Mouse (Mus musculus) spleen, adult 2 months (tissue): Measurements from ENCODE around the gene Mapk14. TPM values are rescaled to one million over a fixed set of nuclear protein-coding genes. Genes with fewer than 3 reads are reported as not detected.

Experiments
- DNase-seq, 2 experiments: peaks; one replicate each; pipeline versions ENCODE4 v3.0.0 to v3.0.0-alpha.2; 2012 to 2021; ENCODE audit warnings: low spot score in 2 of 2, low read depth in 1 of 2
- H3K27ac ChIP-seq: fragments of 200-500 bp; 2 replicates; pipeline ENCODE4 v1.5.1; 2012; ENCODE audit warnings: low read length, inconsistent platforms; ENCODE audit not compliant: insufficient read depth
- H3K27me3 ChIP-seq: fragments of 200-500 bp; 2 replicates; pipeline ENCODE4 v1.6.1; 2012; ENCODE audit warnings: mild to moderate bottlenecking, moderate library complexity, low read length, inconsistent platforms; ENCODE audit not compliant: control insufficient read depth, insufficient read depth
- H3K36me3 ChIP-seq: fragments of 200-500 bp; 2 replicates; pipeline ENCODE4 v1.6.1; 2012; ENCODE audit warnings: mild to moderate bottlenecking, low read length, inconsistent platforms; ENCODE audit not compliant: control insufficient read depth, insufficient read depth
- H3K4me1 ChIP-seq: fragments of 200-500 bp; 2 replicates; pipeline ENCODE4 v1.6.1; 2011; ENCODE audit warnings: inconsistent platforms; ENCODE audit not compliant: control insufficient read depth, insufficient read depth, insufficient read length
- H3K4me3 ChIP-seq: fragments of 200-500 bp; 2 replicates; pipeline ENCODE4 v1.5.1; 2011; ENCODE audit warnings: mild to moderate bottlenecking, inconsistent platforms; ENCODE audit not compliant: insufficient read depth, insufficient read length; ENCODE audit errors: extremely low read depth
- CTCF ChIP-seq: fragments of 200-500 bp; IDR thresholded peaks from 2 replicates; pipeline ENCODE4 v1.5.1; 2011; ENCODE audit warnings: mild to moderate bottlenecking, inconsistent platforms; ENCODE audit not compliant: insufficient read depth, insufficient read length, insufficient replicate concordance; ENCODE audit errors: extremely low read depth
- POLR2A ChIP-seq: fragments of 200-500 bp; IDR thresholded peaks from 2 replicates; pipeline ENCODE4 v1.6.1; 2011; ENCODE audit warnings: low read depth, low read length, inconsistent platforms
- WGBS: fragments of 180-500 bp; shearing (Covaris S2); methylation state at CpG from one replicate; pipeline ENCODE4 v1.1.7; 2018; 5-methylcytosine and 5-hydroxymethylcytosine counted together
- polyA plus RNA-seq: library from polyadenylated mRNA; depleted of rRNA; stranded (reverse); fragments of >200 nt; gene quantifications from 2 replicates; pipeline ENCODE4 v1.2.3, GENCODE M21; 2012; rRNA removed

Gene Mapk14
- polyA plus RNA-seq, 1 experiment, result 83.1 TPM

DNA sequence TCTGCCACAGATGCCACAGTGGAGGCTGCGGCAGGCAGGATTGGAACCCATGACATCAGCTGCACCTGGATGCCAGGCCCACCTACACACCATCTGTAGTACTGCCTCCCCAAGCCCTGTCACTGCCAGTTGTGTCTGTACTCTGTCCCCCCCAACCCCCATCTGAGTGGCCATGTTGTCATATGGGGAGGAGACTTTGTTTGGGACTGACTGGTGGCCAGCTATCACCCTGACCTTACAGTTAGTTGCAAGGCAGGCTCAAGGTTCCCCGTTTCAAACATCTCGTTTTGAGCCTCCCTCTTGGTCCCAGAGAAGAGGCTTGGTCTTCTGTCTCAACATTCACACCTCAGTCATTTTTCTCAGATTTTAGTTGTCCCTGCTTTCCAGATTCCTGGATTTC is 88.6 kb downstream of the Mapk14 start:
- Histone ChIP-seq H3K4me1 (no peaks in the 10 kb centered on the region), H3K4me3 (no peak overlapping the region), H3K27ac (no peak overlapping the region), H3K27me3 (no peaks in the 10 kb centered on the region), H3K36me3 (no peaks in the 10 kb centered on the region)
- DNase-seq, result no peak
- TF ChIP-seq CTCF, result no peak
- TF ChIP-seq POLR2A, result no peak
- 91% methylated on average over 3 of the region's 3 CpGs for WGBS

DNA sequence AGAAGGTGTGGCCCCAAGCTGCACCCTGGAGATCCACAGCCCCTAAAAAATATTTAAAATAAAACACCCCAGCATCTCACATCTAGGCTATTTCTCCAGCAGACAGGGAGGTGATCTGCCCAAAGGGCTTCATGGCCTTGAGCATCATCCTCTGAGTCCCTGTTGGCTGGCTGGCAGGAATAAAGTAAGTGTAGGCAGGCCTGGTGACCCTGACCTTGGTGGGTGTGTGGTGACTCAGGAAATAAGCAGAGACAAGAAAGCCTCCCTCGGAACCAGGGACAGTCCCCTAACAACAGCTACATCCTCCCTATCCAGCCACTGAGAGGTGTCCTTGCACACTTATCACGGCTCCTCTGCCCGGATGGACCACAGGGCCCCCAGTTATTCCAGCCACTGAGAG is 89.7 kb downstream of the Mapk14 start:
- no peaks in the 10 kb centered on the region for H3K27me3 ChIP-seq
- no peak overlapping the region for H3K27ac ChIP-seq
- WGBS, result 69% methylated on average over 3 of the region's 3 CpGs
- no peak overlapping the region for H3K4me3 ChIP-seq
- no peaks in the 10 kb centered on the region for H3K4me1 ChIP-seq
- TF ChIP-seq POLR2A (no peak), CTCF (no peak)
- H3K36me3 ChIP-seq, result no peaks in the 10 kb centered on the region
- no peak for DNase-seq

GRCm38 (mm10) chr17:28781290-28782045 is 90.3 kb downstream of the Mapk14 start:
- Histone ChIP-seq H3K4me3 (no peak overlapping the region), H3K4me1 (no peaks in the 10 kb centered on the region), H3K27me3 (no peaks in the 10 kb centered on the region), H3K27ac (no peak overlapping the region; the same call in 1 of the 2 replicates), H3K36me3 (no peaks in the 10 kb centered on the region)
- TF ChIP-seq CTCF (no peak), POLR2A (no peak)
- DNase-seq, result no peak
- WGBS, result 66% methylated on average over 9 of the region's 9 CpGs

DNA sequence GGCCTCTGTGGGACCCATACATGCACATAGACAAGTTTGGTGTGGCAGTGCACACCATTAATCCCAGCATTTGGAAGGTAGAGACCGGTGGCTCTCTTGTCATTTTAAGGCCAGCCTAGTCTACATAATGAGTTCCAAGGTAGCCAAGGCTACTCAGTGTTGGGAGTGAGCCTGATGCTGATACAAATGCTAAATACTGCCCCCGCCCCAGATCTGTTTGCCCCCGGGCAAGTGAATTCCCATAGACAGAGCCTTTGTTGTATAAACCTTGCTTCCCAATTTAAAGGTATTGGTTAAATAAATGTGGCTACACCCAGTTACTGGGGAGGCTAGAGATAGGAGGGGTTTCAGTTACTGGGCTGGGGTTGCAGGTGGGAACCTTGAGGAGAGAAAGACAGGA is 93.9 kb downstream of the Mapk14 start:
- no peak for DNase-seq
- Histone ChIP-seq H3K36me3 (no peaks in the 10 kb centered on the region), H3K4me1 (no peaks in the 10 kb centered on the region), H3K27me3 (no peaks in the 10 kb centered on the region), H3K27ac (no peak overlapping the region), H3K4me3 (no peak overlapping the region)
- TF ChIP-seq POLR2A, result no peak
- no peak for TF ChIP-seq CTCF
- WGBS, result 92% methylated on average over 3 of the region's 3 CpGs

DNA sequence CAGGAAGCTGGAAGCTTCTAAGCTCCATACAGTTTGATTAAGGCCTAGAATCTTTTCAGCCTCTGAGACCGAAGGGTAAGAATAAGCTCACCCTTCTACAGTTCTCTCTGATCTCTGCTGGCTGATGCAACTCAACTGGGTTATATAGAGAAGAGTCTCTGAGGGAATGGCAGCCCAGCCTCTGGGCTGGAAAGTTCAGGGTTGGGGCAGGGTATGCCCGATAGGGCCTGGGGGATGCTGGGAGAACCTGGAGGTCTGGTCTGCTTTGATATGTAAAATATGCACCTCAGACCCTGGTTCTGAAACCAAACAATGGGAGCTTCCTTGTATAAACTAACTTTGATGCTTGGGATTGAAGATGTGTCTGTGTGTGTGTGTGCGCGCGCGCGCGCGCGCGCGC is 96.4 kb downstream of the Mapk14 start:
- Histone ChIP-seq H3K4me3 (no peak overlapping the region), H3K36me3 (no peaks in the 10 kb centered on the region), H3K27ac (no peak overlapping the region), H3K27me3 (no peaks in the 10 kb centered on the region), H3K4me1 (no peaks in the 10 kb centered on the region)
- TF ChIP-seq POLR2A, result no peak
- TF ChIP-seq CTCF, result no peak
- WGBS, result 98% methylated on average over 12 of the region's 12 CpGs
- no peak for DNase-seq

GRCm38 (mm10) chr17:28797031-28797430 is 105.9 kb downstream of the Mapk14 start:
- Histone ChIP-seq H3K27me3 (no peaks in the 10 kb centered on the region), H3K36me3 (no peaks in the 10 kb centered on the region), H3K4me3 (no peak overlapping the region), H3K4me1 (peaks cover 6% of the 10 kb centered on the region), H3K27ac (no peak overlapping the region)
- TF ChIP-seq POLR2A (no peak), CTCF (no peak)
- WGBS, result 91% methylated on average over 4 of the region's 4 CpGs
- DNase-seq, result no peak

Other genes starting within 250 kb of the Mapk14 start
- 26.1 and 29.7 TPM in 2 replicates for gene Fkbp5, start 173.8 kb upstream of the Mapk14 start, polyA plus RNA-seq
- gene Armc12, start 160.5 kb upstream of the Mapk14 start, polyA plus RNA-seq, result 0.25 and 0.32 TPM in 2 replicates
- not detected in 2 replicates for gene Clpsl2, start 141.9 kb upstream of the Mapk14 start, polyA plus RNA-seq
- 8,275 and 8,966 TPM in 2 replicates for gene Clps, start 130.6 kb upstream of the Mapk14 start, polyA plus RNA-seq
- not detected in 2 replicates for gene Lhfpl5, start 115.7 kb upstream of the Mapk14 start, polyA plus RNA-seq
- gene Srpk1, start 68.6 kb upstream of the Mapk14 start, polyA plus RNA-seq, result 20.0 and 20.5 TPM in 2 replicates
- gene Slc26a8, start 1.1 kb upstream of the Mapk14 start, polyA plus RNA-seq, result 0.38 and 0.40 TPM in 2 replicates
- 0.28 and 0.81 TPM in 2 replicates for gene AC170998.1, start 34.8 kb downstream of the Mapk14 start, polyA plus RNA-seq
- 1.1 and 2.6 TPM in 2 replicates for gene Mapk13, start 78.0 kb downstream of the Mapk14 start, polyA plus RNA-seq
- 42.9 and 43.2 TPM in 2 replicates for gene Brpf3, start 109.8 kb downstream of the Mapk14 start, polyA plus RNA-seq
- gene Pnpla1, start 167.1 kb downstream of the Mapk14 start, polyA plus RNA-seq, result 0.02 TPM in 1 of 2 replicates, not detected in the other
- gene 4930539E08Rik, start 224.0 kb downstream of the Mapk14 start, polyA plus RNA-seq, result 0.37 and 0.59 TPM in 2 replicates